In the genomic region with DNA sequence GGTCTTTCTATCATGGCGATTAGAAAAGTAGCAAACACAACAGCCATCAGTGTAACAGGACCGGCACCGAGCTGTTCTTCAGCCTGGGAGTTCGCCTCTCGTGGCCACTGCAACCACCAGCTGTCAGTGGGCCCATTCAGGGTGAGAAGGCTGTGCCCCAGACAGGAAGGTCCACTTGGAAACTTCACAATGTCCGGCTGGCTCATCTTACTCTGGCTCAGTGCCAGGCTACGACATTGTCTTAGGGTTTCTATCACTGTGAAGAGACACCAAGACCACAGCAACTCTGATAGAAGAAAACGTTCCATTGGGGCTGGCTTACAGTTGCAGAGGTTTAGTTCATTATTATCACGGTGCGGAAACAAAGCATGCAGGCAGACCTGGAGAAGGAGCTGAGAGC, we compare ENCODE assay signal across 14 mouse cellular contexts. TPM values are rescaled to one million over a fixed set of nuclear protein-coding genes. Genes with fewer than 3 reads are reported as not detected.
DNase-seq lines count a peak whose midpoint lies in the region; ATAC-seq lines count a peak whose summit lies in the region.
"Had no signal": no experiment of that assay in that cellular context is flagged by ENCODE, and none has a peak within 500 bp of the region (broad histone marks: within the 10 kb centered on the region; RNA-seq: fewer than 3 reads in every experiment).

No protein-coding gene starts in this region.

- peaks cover 90% of the 10 kb centered on the region for H3K4me1 ChIP-seq in forebrain, embryonic 10.5 days
- H3K4me1 ChIP-seq in forebrain, embryonic 14.5 days (ENCODE audit: control insufficient read depth, insufficient read depth, low read length), result peaks cover 54% of the 10 kb centered on the region
- peaks cover 77% of the 10 kb centered on the region for H3K4me1 ChIP-seq in kidney, embryonic 15.5 days
- H3K4me1 ChIP-seq in midbrain, embryonic 14.5 days (ENCODE audit: control insufficient read depth, insufficient read depth, low read length), result peaks cover 65% of the 10 kb centered on the region

- no peaks in the 10 kb centered on the region; the same call in 1 of the 2 replicates for H3K27me3 ChIP-seq in forebrain, embryonic 10.5 days (ENCODE audit: poor library complexity, severe bottlenecking)
- no peaks in the 10 kb centered on the region for H3K27me3 ChIP-seq in forebrain, embryonic 14.5 days (replicated peaks; ENCODE audit: control insufficient read depth, insufficient read depth, low read length)
- H3K27me3 ChIP-seq in kidney, embryonic 15.5 days, result no peaks in the 10 kb centered on the region
- H3K27me3 ChIP-seq in midbrain, embryonic 14.5 days (ENCODE audit: control insufficient read depth, insufficient read depth, low read length), result no peaks in the 10 kb centered on the region
- H3K27me3 ChIP-seq: embryonic facial prominence, embryonic 15.5 days had no signal

- DNase-seq in forebrain, embryonic 10.5 days (ENCODE audit: extremely low spot score, low spot score), result no peak
- no peak for DNase-seq in forebrain, embryonic 14.5 days (ENCODE audit: low spot score)
- DNase-seq in kidney, adult 11 months, result peak; percentile 36
- peak; percentile 44 for DNase-seq in kidney, adult 9 months
- DNase-seq in midbrain, embryonic 14.5 days, result no peak
- no peak for DNase-seq in embryo, embryonic 10 days (ENCODE audit: low spot score)
- no peak for DNase-seq in urinary bladder, adult 18-20 months (ENCODE audit: low spot score in 2 of 2)
- DNase-seq: cerebellum, adult 8-10 months; gastrocnemius, postnatal 10 days; thymus, postnatal 36 days had no signal

- H3K27ac ChIP-seq in forebrain, embryonic 10.5 days, result peak overlapping the region; percentile 83
- no peak overlapping the region for H3K27ac ChIP-seq in forebrain, embryonic 14.5 days (ENCODE audit: low read depth, low read length)
- no peak overlapping the region; the same call in 1 of the 2 replicates for H3K27ac ChIP-seq in kidney, embryonic 15.5 days
- peak overlapping the region; percentile 39 for H3K27ac ChIP-seq in midbrain, embryonic 14.5 days (replicated peaks; ENCODE audit: low read depth, low read length)
- H3K27ac ChIP-seq: embryonic facial prominence, embryonic 15.5 days had no signal

- WGBS in forebrain, embryonic 10.5 days, result 87% methylated on average over 10 of the region's 10 CpGs
- whole genome bisulfite sequencing in forebrain, embryonic 14.5 days, result 73% methylated on average over 10 of the region's 10 CpGs
- WGBS in kidney, embryonic 15.5 days, result 55% methylated on average over 10 of the region's 10 CpGs
- 67% methylated on average over 10 of the region's 10 CpGs for WGBS in midbrain, embryonic 14.5 days

- ATAC-seq in forebrain, embryonic 14.5 days, result no peak
- ATAC-seq in kidney, embryonic 15.5 days (replicated peaks; ENCODE audit: low FRiP score), result no peak
- ATAC-seq in midbrain, embryonic 14.5 days (ENCODE audit: low FRiP score, low TSS enrichment), result no peak
- ATAC-seq: intestine, postnatal 0 days had no signal

- peaks cover 20% of the 10 kb centered on the region for H3K36me3 ChIP-seq in forebrain, embryonic 10.5 days (replicated peaks)
- H3K36me3 ChIP-seq in forebrain, embryonic 14.5 days (ENCODE audit: control insufficient read depth, insufficient read depth, low read length), result no peaks in the 10 kb centered on the region
- H3K36me3 ChIP-seq in kidney, embryonic 15.5 days, result peaks cover 14% of the 10 kb centered on the region
- no peaks in the 10 kb centered on the region for H3K36me3 ChIP-seq in midbrain, embryonic 14.5 days (ENCODE audit: control insufficient read depth, insufficient read depth, low read length)
- H3K36me3 ChIP-seq: embryonic facial prominence, embryonic 15.5 days had no signal

- no peak overlapping the region for H3K4me3 ChIP-seq in forebrain, embryonic 10.5 days
- no peak overlapping the region for H3K4me3 ChIP-seq in forebrain, embryonic 14.5 days (ENCODE audit: low read depth, low read length)
- no peak overlapping the region for H3K4me3 ChIP-seq in kidney, embryonic 15.5 days (replicated peaks)
- H3K4me3 ChIP-seq in midbrain, embryonic 14.5 days (replicated peaks; ENCODE audit: low read depth, low read length), result no peak overlapping the region
- H3K4me3 ChIP-seq: embryonic facial prominence, embryonic 15.5 days had no signal

- no peak overlapping the region for H3K4me2 ChIP-seq in forebrain, embryonic 14.5 days (ENCODE audit: low read length)
- no peak overlapping the region for H3K4me2 ChIP-seq in kidney, embryonic 15.5 days
- H3K4me2 ChIP-seq in midbrain, embryonic 14.5 days (ENCODE audit: low read length), result no peak overlapping the region
- H3K4me2 ChIP-seq: embryonic facial prominence, embryonic 15.5 days; liver, embryonic 11.5 days had no signal

- H3K9ac ChIP-seq in forebrain, embryonic 14.5 days (ENCODE audit: low read length), result no peak overlapping the region
- no peak overlapping the region for H3K9ac ChIP-seq in kidney, embryonic 15.5 days
- H3K9ac ChIP-seq in midbrain, embryonic 14.5 days (replicated peaks; ENCODE audit: low read length), result no peak overlapping the region
- H3K9ac ChIP-seq: embryonic facial prominence, embryonic 15.5 days had no signal

- H3K9me3 ChIP-seq in forebrain, embryonic 10.5 days, result peaks cover 8% of the 10 kb centered on the region
- no peaks in the 10 kb centered on the region for H3K9me3 ChIP-seq in forebrain, embryonic 14.5 days (replicated peaks; ENCODE audit: control insufficient read depth, low read length)
- H3K9me3 ChIP-seq in kidney, embryonic 15.5 days (replicated peaks), result no peaks in the 10 kb centered on the region
- no peaks in the 10 kb centered on the region for H3K9me3 ChIP-seq in midbrain, embryonic 14.5 days (ENCODE audit: control insufficient read depth, low read length)
- H3K9me3 ChIP-seq: embryonic facial prominence, embryonic 15.5 days had no signal

RNA-seq across cellular contexts. Expression of a gene that starts 45.1 kb away (rescaled TPM):
- 30.1 and 31.4 TPM in 2 replicates for polyA plus RNA-seq in forebrain, embryonic 10.5 days (2016; fragmentation: Nextera tagmentation; extraction: Ambion mirVana)
- 15.6 and 17.3 TPM in 2 replicates for polyA plus RNA-seq in forebrain, embryonic 14.5 days (2014; fragmentation: Nextera tagmentation; extraction: Ambion mirVana)
- 41.0 and 44.8 TPM in 2 replicates for polyA plus RNA-seq in kidney, embryonic 15.5 days (2015; fragmentation: Nextera tagmentation; extraction: Ambion mirVana)
- polyA plus RNA-seq in midbrain, embryonic 14.5 days (2014; fragmentation: Nextera tagmentation; extraction: Ambion mirVana), result 21.2 and 27.8 TPM in 2 replicates

Comparison
In these comparisons a context has a peak if more than half of its experiments do, and no peak if none do; other contexts are left out.
1. H3K27ac ChIP-seq: peak in forebrain, embryonic 10.5 days (single experiment) and midbrain, embryonic 14.5 days (single experiment); none in forebrain, embryonic 14.5 days (single experiment) and kidney, embryonic 15.5 days (single experiment).
2. DNase-seq: peak in kidney, adult 11 months (single experiment) and kidney, adult 9 months (single experiment); none in forebrain, embryonic 10.5 days (single experiment), forebrain, embryonic 14.5 days (single experiment), midbrain, embryonic 14.5 days (single experiment), embryo, embryonic 10 days (single experiment) and urinary bladder, adult 18-20 months (0 of 2).